Mouse (Mus musculus) embryonic facial prominence, embryonic 11.5 days (tissue): ENCODE measurements around the gene Ube2g2. TPM values are rescaled to one million over a fixed set of nuclear protein-coding genes. Genes with fewer than 3 reads are reported as not detected.

Experiments used
- ATAC-seq: fragments of 200-750 bp; cut with Nextera tagmentation; replicated peaks from 2 replicates; pipeline ENCODE4 v1.8.0; 2017; ENCODE audit warnings: low read depth; ENCODE audit not compliant: insufficient number of reproducible peaks, low FRiP score, low TSS enrichment
- DNase-seq: peaks from one replicate; pipeline ENCODE4 v3.0.0-alpha.2; 2015; ENCODE audit warnings: low spot score
- H3K27ac ChIP-seq: fragments of 300-500 bp; sonication (generic); replicated peaks from 2 replicates; pipeline ENCODE4 v1.5.1; 2014; ENCODE audit warnings: mild to moderate bottlenecking, low read depth, low read length, control low read depth
- H3K27me3 ChIP-seq: fragments of 300-500 bp; sonication (generic); 2 replicates; pipeline ENCODE4 v1.6.1; 2014; ENCODE audit warnings: mild to moderate bottlenecking, low read length, moderate library complexity, mixed read lengths; ENCODE audit not compliant: control insufficient read depth, insufficient read depth
- H3K36me3 ChIP-seq: fragments of 300-500 bp; sonication (generic); replicated peaks from 2 replicates; pipeline ENCODE4 v1.6.1; 2014; ENCODE audit warnings: low read depth, mild to moderate bottlenecking, low read length, moderate library complexity, mixed read lengths; ENCODE audit not compliant: control insufficient read depth, insufficient read depth
- H3K4me1 ChIP-seq: fragments of 300-500 bp; sonication (generic); 2 replicates; pipeline ENCODE4 v1.6.1; 2014; ENCODE audit warnings: low read length, mixed read lengths; ENCODE audit not compliant: control insufficient read depth, insufficient read depth
- H3K4me2 ChIP-seq: fragments of 300-500 bp; sonication (generic); 2 replicates; pipeline ENCODE4 v1.6.1; 2014; ENCODE audit warnings: low read depth, mild to moderate bottlenecking, control low read depth, low read length, moderate library complexity
- H3K4me3 ChIP-seq: fragments of 300-500 bp; sonication (generic); 2 replicates; pipeline ENCODE4 v1.5.1; 2014; ENCODE audit warnings: low read depth, low read length, control low read depth
- H3K9ac ChIP-seq: fragments of 300-500 bp; sonication (generic); replicated peaks from 2 replicates; pipeline ENCODE4 v1.6.1; 2014; ENCODE audit warnings: mild to moderate bottlenecking, control low read depth, low read length
- H3K9me3 ChIP-seq: fragments of 300-500 bp; sonication (generic); replicated peaks from 2 replicates; pipeline ENCODE4 v1.6.1; 2016; ENCODE audit warnings: mild to moderate bottlenecking, low read length, inconsistent platforms, mixed read lengths; ENCODE audit not compliant: control insufficient read depth
- WGBS: fragments of 180-500 bp; shearing (Covaris S2); extraction: QIAGEN DNeasy Blood & Tissue Kit; methylation state at CpG from one replicate; pipeline ENCODE4 v1.1.7; 2014; 5-methylcytosine and 5-hydroxymethylcytosine counted together
- polyA plus RNA-seq: library from polyadenylated mRNA; unstranded; fragments of >200 nt; fragmentation: Nextera tagmentation; extraction: Ambion mirVana; gene quantifications from 2 replicates; pipeline ENCODE4 v1.2.1, GENCODE M21; 2014

Ube2g2 gene
- polyA plus RNA-seq, 1 experiment from 2014 or later: 41.2 TPM

- Histone ChIP-seq H3K4me3 (no peak overlapping the region), H3K27me3 (no peaks in the 10 kb centered on the region), H3K9ac (no peak overlapping the region), H3K9me3 (no peaks in the 10 kb centered on the region), H3K27ac (no peak overlapping the region), H3K36me3 (no peaks in the 10 kb centered on the region), H3K4me1 (no peaks in the 10 kb centered on the region), H3K4me2 (no peak overlapping the region)
- 54% methylated on average over 43 of the region's 43 CpGs for WGBS
- DNase-seq (no peak), ATAC-seq (no peak)
Observed at GRCm38 (mm10) chr10:77663949-77664665, 42.0 kb downstream of the Ube2g2 start.

GRCm38 (mm10) chr10:77666342-77666741 lies 44.3 kb downstream of the Ube2g2 start:
- H3K36me3 ChIP-seq: no peaks in the 10 kb centered on the region
- DNase-seq (no peak), ATAC-seq (no peak)
- no peaks in the 10 kb centered on the region for H3K27me3 ChIP-seq
- WGBS: 83% methylated on average over 8 of the region's 8 CpGs
- H3K4me2 ChIP-seq: no peak overlapping the region
- H3K4me3 ChIP-seq: no peak overlapping the region
- no peak overlapping the region for H3K9ac ChIP-seq
- H3K9me3 ChIP-seq: no peaks in the 10 kb centered on the region
- H3K27ac ChIP-seq: no peak overlapping the region
- H3K4me1 ChIP-seq: no peaks in the 10 kb centered on the region

- no peak overlapping the region for H3K9ac ChIP-seq
- H3K9me3 ChIP-seq: no peaks in the 10 kb centered on the region
- no peaks in the 10 kb centered on the region for H3K27me3 ChIP-seq
- ATAC-seq (no peak), DNase-seq (no peak)
- WGBS: 90% methylated on average over 4 of the region's 4 CpGs
- H3K27ac ChIP-seq: no peak overlapping the region
- no peak overlapping the region for H3K4me3 ChIP-seq
- H3K4me1 ChIP-seq: no peaks in the 10 kb centered on the region
- H3K36me3 ChIP-seq: no peaks in the 10 kb centered on the region
- no peak overlapping the region for H3K4me2 ChIP-seq
Observed at GRCm38 (mm10) chr10:77667402-77667801, 45.3 kb downstream of the Ube2g2 start.

- no peak for DNase-seq
- Histone ChIP-seq H3K4me3 (no peak overlapping the region), H3K4me1 (no peaks in the 10 kb centered on the region), H3K9ac (no peak overlapping the region), H3K36me3 (no peaks in the 10 kb centered on the region), H3K9me3 (no peaks in the 10 kb centered on the region), H3K27ac (no peak overlapping the region), H3K4me2 (no peak overlapping the region), H3K27me3 (no peaks in the 10 kb centered on the region)
- no peak for ATAC-seq
- WGBS: 74% methylated on average over 4 of the region's 4 CpGs
Observed at GRCm38 (mm10) chr10:77670710-77671109, 48.6 kb downstream of the Ube2g2 start.

GRCm38 (mm10) chr10:77671519-77671918 lies 49.4 kb downstream of the Ube2g2 start:
- H3K27me3 ChIP-seq: no peaks in the 10 kb centered on the region
- no peak overlapping the region for H3K9ac ChIP-seq
- no peaks in the 10 kb centered on the region for H3K36me3 ChIP-seq
- DNase-seq (no peak), ATAC-seq (no peak)
- no peaks in the 10 kb centered on the region for H3K4me1 ChIP-seq
- no peak overlapping the region for H3K27ac ChIP-seq
- WGBS: 80% methylated on average over 4 of the region's 4 CpGs
- no peak overlapping the region for H3K4me2 ChIP-seq
- H3K9me3 ChIP-seq: no peaks in the 10 kb centered on the region
- no peak overlapping the region for H3K4me3 ChIP-seq

- Histone ChIP-seq H3K27me3 (peaks cover 15% of the 10 kb centered on the region), H3K36me3 (no peaks in the 10 kb centered on the region), H3K4me3 (no peak overlapping the region), H3K4me1 (no peaks in the 10 kb centered on the region; the same call in 1 of the 2 replicates), H3K9ac (no peak overlapping the region), H3K9me3 (no peaks in the 10 kb centered on the region), H3K27ac (no peak overlapping the region), H3K4me2 (no peak overlapping the region)
- no peak for DNase-seq
- 58% methylated on average over 13 of the region's 13 CpGs for WGBS
- no peak for ATAC-seq
Observed at GRCm38 (mm10) chr10:77673765-77674164, 51.7 kb downstream of the Ube2g2 start.

- under 1% methylated on average over 35 of the region's 35 CpGs for WGBS
- peaks cover 15% of the 10 kb centered on the region for H3K27me3 ChIP-seq
- H3K27ac ChIP-seq: no peak overlapping the region
- H3K9me3 ChIP-seq: no peaks in the 10 kb centered on the region
- H3K4me3 ChIP-seq: peak overlapping the region; percentile 34
- ATAC-seq (peak; percentile 61; the same call in 1 of the 2 replicates), DNase-seq (peak; percentile 63)
- no peaks in the 10 kb centered on the region for H3K36me3 ChIP-seq
- peak overlapping the region; percentile 80 for H3K4me2 ChIP-seq
- H3K4me1 ChIP-seq: no peaks in the 10 kb centered on the region; the same call in 1 of the 2 replicates
- H3K9ac ChIP-seq: peak overlapping the region; percentile 37; the same call in 1 of the 2 replicates
Observed at GRCm38 (mm10) chr10:77677562-77677961, 55.5 kb downstream of the Ube2g2 start.

- 73% methylated on average over 7 of the region's 7 CpGs for WGBS
- H3K9ac ChIP-seq: no peak overlapping the region
- no peak for ATAC-seq
- no peaks in the 10 kb centered on the region for H3K36me3 ChIP-seq
- no peak overlapping the region for H3K27ac ChIP-seq
- no peak overlapping the region for H3K4me3 ChIP-seq
- H3K27me3 ChIP-seq: peaks cover 28% of the 10 kb centered on the region
- H3K4me1 ChIP-seq: peaks cover 2% of the 10 kb centered on the region
- no peaks in the 10 kb centered on the region for H3K9me3 ChIP-seq
- no peak overlapping the region for H3K4me2 ChIP-seq
- DNase-seq: no peak
Observed at GRCm38 (mm10) chr10:77682994-77683393, 60.9 kb downstream of the Ube2g2 start.
